Mouse (Mus musculus): Measurements from ENCODE around the gene Hadh.

DNA sequence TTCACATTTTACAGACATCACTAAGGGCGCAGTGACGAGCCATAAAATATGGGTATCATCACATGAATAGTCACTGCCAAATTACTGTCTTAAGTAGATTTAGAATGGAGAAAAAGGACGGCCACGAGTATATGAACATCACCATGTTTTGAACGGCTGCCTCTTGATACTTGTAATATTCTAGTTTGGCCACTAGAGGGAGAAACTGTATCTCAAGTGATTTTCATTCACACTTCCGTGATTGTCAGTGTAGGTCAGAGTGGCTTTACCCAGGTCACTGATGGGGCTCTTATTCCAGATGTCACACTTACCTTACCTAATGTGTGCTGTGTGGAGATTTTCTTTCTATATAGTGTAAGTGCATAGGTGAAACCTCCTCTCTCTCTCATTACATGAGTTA lies 28.0 kb upstream of the Hadh start:
- TF ChIP-seq CTCF (IDR thresholded peaks at IDR 0.05; ENCODE audit: low read depth, low read length) (no peak), POLR2A (IDR thresholded peaks at IDR 0.05; ENCODE audit: borderline replicate concordance, low read depth, low read length) (no peak)

All from bone marrow macrophage, adult 2 months (primary cell).